Mouse (Mus musculus): Measurements from ENCODE around the gene Nol4l. TPM values are rescaled to one million over a fixed set of nuclear protein-coding genes. Genes with fewer than 3 reads are reported as not detected.

The Nol4l gene
- polyA plus RNA-seq, 1 experiment, result 14.1 TPM

- DNase-seq (ENCODE audit: low read depth), result no peak
Observed at GRCm38 (mm10) chr2:153483118-153483983, 46.4 kb downstream of the Nol4l start.

- DNase-seq (ENCODE audit: low read depth), result no peak
Observed at GRCm38 (mm10) chr2:153481861-153482120, 48.0 kb downstream of the Nol4l start.

- DNase-seq (ENCODE audit: low read depth), result no peak
Observed at GRCm38 (mm10) chr2:153481108-153481860, 48.5 kb downstream of the Nol4l start.

- no peak for DNase-seq (ENCODE audit: low read depth)
Observed at GRCm38 (mm10) chr2:153479486-153479885, 50.3 kb downstream of the Nol4l start.

- DNase-seq (ENCODE audit: low read depth), result no peak
Observed at GRCm38 (mm10) chr2:153478583-153478982, 51.2 kb downstream of the Nol4l start.

GRCm38 (mm10) chr2:153475114-153476112 lies 54.4 kb downstream of the Nol4l start:
- no peak for DNase-seq (ENCODE audit: low read depth)

- DNase-seq (ENCODE audit: low read depth), result no peak
Observed at GRCm38 (mm10) chr2:153470983-153471382, 58.8 kb downstream of the Nol4l start.

- no peak for DNase-seq (ENCODE audit: low read depth)
Observed at GRCm38 (mm10) chr2:153469764-153470163, 60.0 kb downstream of the Nol4l start.

GRCm38 (mm10) chr2:153469317-153469716 lies 60.5 kb downstream of the Nol4l start:
- no peak for DNase-seq (ENCODE audit: low read depth)

- DNase-seq (ENCODE audit: low read depth), result no peak
Observed at GRCm38 (mm10) chr2:153467372-153467771, 62.4 kb downstream of the Nol4l start.

GRCm38 (mm10) chr2:153463257-153463656 lies 66.5 kb downstream of the Nol4l start:
- no peak for DNase-seq (ENCODE audit: low read depth)

- no peak for DNase-seq (ENCODE audit: low read depth)
Observed at GRCm38 (mm10) chr2:153458022-153458441, 71.7 kb downstream of the Nol4l start.

- no peak for DNase-seq (ENCODE audit: low read depth)
Observed at GRCm38 (mm10) chr2:153457467-153457866, 72.3 kb downstream of the Nol4l start.

- DNase-seq (ENCODE audit: low read depth), result no peak
Observed at GRCm38 (mm10) chr2:153454841-153455506, 74.8 kb downstream of the Nol4l start.

GRCm38 (mm10) chr2:153453961-153454759 lies 75.6 kb downstream of the Nol4l start:
- no peak for DNase-seq (ENCODE audit: low read depth)

GRCm38 (mm10) chr2:153448519-153448918 lies 81.3 kb downstream of the Nol4l start:
- DNase-seq (ENCODE audit: low read depth), result no peak

GRCm38 (mm10) chr2:153447719-153448118 lies 82.1 kb downstream of the Nol4l start:
- DNase-seq (ENCODE audit: low read depth), result no peak

- no peak for DNase-seq (ENCODE audit: low read depth)
Observed at GRCm38 (mm10) chr2:153446476-153446875, 83.3 kb downstream of the Nol4l start.

GRCm38 (mm10) chr2:153446017-153446408 lies 83.8 kb downstream of the Nol4l start:
- no peak for DNase-seq (ENCODE audit: low read depth)

Measured in gonadal fat pad, adult 2 months (tissue).